Mouse (Mus musculus) kidney, embryonic 16.5 days (tissue): ENCODE measurements at regions not wholly inside any gene's neighbourhood (a gene's known extent, or its start where the extent isn't known, plus 50 kb on each side); places are given as distances from the start of the nearest gene placed in this dataset.

ENCODE experiments used
- ATAC-seq: fragments of 200-750 bp; cut with Nextera tagmentation; 2 replicates; pipeline ENCODE4 v1.8.0; 2017; ENCODE audit warnings: moderate TSS enrichment; ENCODE audit not compliant: low FRiP score, low TSS enrichment
- H3K27ac ChIP-seq: fragments of 300-500 bp; sonication (generic); 2 replicates; pipeline ENCODE4 v1.5.1; 2014; ENCODE audit warnings: low read length
- H3K27me3 ChIP-seq: fragments of 300-500 bp; sonication (generic); 2 replicates; pipeline ENCODE4 v1.6.1; 2014; ENCODE audit warnings: low read length, control low read depth, mixed read lengths; ENCODE audit not compliant: insufficient read depth
- H3K36me3 ChIP-seq: fragments of 300-500 bp; sonication (generic); 2 replicates; pipeline ENCODE4 v1.6.1; 2014; ENCODE audit warnings: low read length, control low read depth, mixed read lengths; ENCODE audit not compliant: insufficient read depth
- H3K4me1 ChIP-seq: fragments of 300-500 bp; sonication (generic); 2 replicates; pipeline ENCODE4 v1.6.1; 2014; ENCODE audit warnings: low read length, control low read depth, mixed read lengths; ENCODE audit not compliant: insufficient read depth
- H3K4me2 ChIP-seq: fragments of 300-500 bp; sonication (generic); replicated peaks from 2 replicates; pipeline ENCODE4 v1.6.1; 2014; ENCODE audit warnings: low read depth, low read length
- H3K4me3 ChIP-seq: fragments of 300-500 bp; sonication (generic); 2 replicates; pipeline ENCODE4 v1.5.1; 2014; ENCODE audit warnings: mild to moderate bottlenecking, low read length
- H3K9ac ChIP-seq: fragments of 300-500 bp; sonication (generic); replicated peaks from 2 replicates; pipeline ENCODE4 v1.6.1; 2014; ENCODE audit warnings: low read length
- H3K9me3 ChIP-seq: fragments of 300-500 bp; sonication (generic); 2 replicates; pipeline ENCODE4 v1.6.1; 2016; ENCODE audit warnings: low read length, control low read depth
- WGBS: fragments of 180-500 bp; shearing (Covaris S2); extraction: QIAGEN DNeasy Blood & Tissue Kit; methylation state at CpG from one replicate; pipeline ENCODE4 v1.1.7; 2014; 5-methylcytosine and 5-hydroxymethylcytosine counted together

GRCm38 (mm10) chr16:95647854-95648253, 54.0 kb upstream of the Ets2 start:
- ATAC-seq: peak; percentile 84
- H3K9me3 ChIP-seq: no peaks in the 10 kb centered on the region
- no peak overlapping the region for H3K4me2 ChIP-seq
- H3K36me3 ChIP-seq: no peaks in the 10 kb centered on the region
- no peak overlapping the region for H3K27ac ChIP-seq
- H3K4me1 ChIP-seq: peaks cover 4% of the 10 kb centered on the region; the same call in 1 of the 2 replicates
- H3K9ac ChIP-seq: no peak overlapping the region
- WGBS: 6% methylated on average over 13 of the region's 13 CpGs
- H3K4me3 ChIP-seq: no peak overlapping the region
- H3K27me3 ChIP-seq: no peaks in the 10 kb centered on the region

- no peaks in the 10 kb centered on the region for H3K36me3 ChIP-seq
- no peak overlapping the region for H3K9ac ChIP-seq
- 70% methylated on average over 15 of the region's 15 CpGs for WGBS
- no peak overlapping the region for H3K4me2 ChIP-seq
- H3K4me3 ChIP-seq: no peak overlapping the region
- H3K27ac ChIP-seq: no peak overlapping the region
- H3K4me1 ChIP-seq: peaks cover 4% of the 10 kb centered on the region; the same call in 1 of the 2 replicates
- no peak for ATAC-seq
- no peaks in the 10 kb centered on the region for H3K9me3 ChIP-seq
- H3K27me3 ChIP-seq: no peaks in the 10 kb centered on the region
These were observed 56.6 kb upstream of the Erg start for GRCm38 (mm10) chr16:95642784-95643590.

- Histone ChIP-seq H3K27me3 (no peaks in the 10 kb centered on the region), H3K4me1 (0 out of 2 replicates have a peak, but pooled peaks cover 4% of the 10 kb centered on the region), H3K9me3 (no peaks in the 10 kb centered on the region), H3K9ac (no peak overlapping the region), H3K4me2 (no peak overlapping the region), H3K4me3 (no peak overlapping the region), H3K36me3 (no peaks in the 10 kb centered on the region), H3K27ac (no peak overlapping the region)
- no peak for ATAC-seq
- WGBS: 86% methylated on average over 3 of the region's 3 CpGs
These were observed 54.3 kb upstream of the Erg start for GRCm38 (mm10) chr16:95640670-95641069.

GRCm38 (mm10) chr16:95639677-95640076, 53.3 kb upstream of the Erg start:
- Histone ChIP-seq H3K27ac (no peak overlapping the region), H3K4me3 (no peak overlapping the region), H3K27me3 (no peaks in the 10 kb centered on the region), H3K9ac (no peak overlapping the region), H3K36me3 (no peaks in the 10 kb centered on the region), H3K4me1 (0 out of 2 replicates have a peak, but pooled peaks cover 4% of the 10 kb centered on the region), H3K9me3 (no peaks in the 10 kb centered on the region), H3K4me2 (no peak overlapping the region)
- WGBS: 91% methylated on average over 3 of the region's 3 CpGs
- no peak for ATAC-seq

- WGBS: 48% methylated on average over 7 of the region's 7 CpGs
- H3K4me2 ChIP-seq: no peak overlapping the region
- ATAC-seq: no peak
These were observed 51.5 kb upstream of the Erg start for GRCm38 (mm10) chr16:95637850-95638249.

GRCm38 (mm10) chr16:95636615-95637014, 50.2 kb upstream of the Erg start:
- Histone ChIP-seq H3K4me1 (no peaks in the 10 kb centered on the region), H3K36me3 (no peaks in the 10 kb centered on the region), H3K9me3 (no peaks in the 10 kb centered on the region), H3K4me3 (no peak overlapping the region), H3K9ac (no peak overlapping the region), H3K27me3 (no peaks in the 10 kb centered on the region), H3K27ac (no peak overlapping the region), H3K4me2 (no peak overlapping the region)
- no peak for ATAC-seq
- 68% methylated on average over 7 of the region's 7 CpGs for WGBS

More at GRCm38 (mm10) chr16:95637850-95638249, 51.5 kb upstream of the Erg start:
- Histone ChIP-seq H3K9me3 (no peaks in the 10 kb centered on the region), H3K4me1 (no peaks in the 10 kb centered on the region), H3K36me3 (no peaks in the 10 kb centered on the region), H3K9ac (no peak overlapping the region), H3K27ac (no peak overlapping the region), H3K27me3 (no peaks in the 10 kb centered on the region), H3K4me3 (no peak overlapping the region)
